Mouse (Mus musculus): ENCODE results near the gene Cpz.

DNA sequence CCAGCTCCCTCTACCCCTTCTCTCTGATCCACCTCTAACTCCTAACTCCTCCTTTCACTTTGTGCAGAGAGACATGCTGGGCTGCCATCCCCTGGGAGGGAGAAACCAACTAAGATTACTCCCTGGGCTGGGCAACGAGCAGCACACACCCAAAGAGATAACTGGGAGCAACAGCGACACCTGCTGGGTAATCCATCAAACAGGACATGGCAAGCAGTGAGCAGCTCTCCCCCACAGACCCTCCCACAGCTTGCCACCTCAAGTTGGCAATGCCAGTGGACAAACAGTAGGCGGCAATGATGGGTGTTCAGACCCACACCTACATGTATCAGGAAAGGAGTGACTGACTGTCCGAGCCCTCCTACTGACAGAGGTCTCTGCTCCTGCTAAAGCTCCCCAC, 4.9 kb upstream of the Cpz start:
- TF ChIP-seq EP300 (optimal IDR thresholded peaks at IDR 0.05) (no peak), CTCF (IDR thresholded peaks at IDR 0.05; ENCODE audit: low read depth) (peak; percentile 71)
